Mouse (Mus musculus) limb, embryonic 10.5 days (tissue): ENCODE data around the gene Rrp36. TPM values are rescaled to one million over a fixed set of nuclear protein-coding genes. Genes with fewer than 3 reads are reported as not detected.

Source experiments
- DNase-seq: peaks from one replicate; pipeline ENCODE4 v3.0.0-alpha.2; 2017; ENCODE audit warnings: low spot score
- H3K27ac ChIP-seq: fragments of 300-500 bp; sonication (generic); 2 replicates; pipeline ENCODE4 v1.5.1; 2016; ENCODE audit warnings: mild to moderate bottlenecking
- H3K27me3 ChIP-seq: fragments of 300-500 bp; sonication (generic); 2 replicates; pipeline ENCODE4 v1.6.1; 2016; ENCODE audit warnings: low read depth, mild to moderate bottlenecking; ENCODE audit not compliant: poor library complexity, severe bottlenecking
- H3K36me3 ChIP-seq: fragments of 300-500 bp; sonication (generic); 2 replicates; pipeline ENCODE4 v1.6.1; 2016; ENCODE audit warnings: mild to moderate bottlenecking, moderate library complexity
- H3K4me1 ChIP-seq: fragments of 300-500 bp; sonication (generic); 2 replicates; pipeline ENCODE4 v1.6.1; 2016
- H3K4me3 ChIP-seq: fragments of 300-500 bp; sonication (generic); 2 replicates; pipeline ENCODE4 v1.5.1; 2016; ENCODE audit warnings: mild to moderate bottlenecking, moderate library complexity
- H3K9me3 ChIP-seq: fragments of 300-500 bp; sonication (generic); replicated peaks from 2 replicates; pipeline ENCODE4 v1.6.1; 2016; ENCODE audit warnings: mild to moderate bottlenecking
- WGBS: fragments of 180-500 bp; shearing (Covaris S2); methylation state at CpG from one replicate; pipeline ENCODE4 v1.1.7; 2016; 5-methylcytosine and 5-hydroxymethylcytosine counted together
- polyA plus RNA-seq: library from polyadenylated mRNA; unstranded; fragments of >200 nt; fragmentation: Nextera tagmentation; extraction: Ambion mirVana; gene quantifications from 2 replicates; pipeline ENCODE4 v1.2.1, GENCODE M21; 2016

The Rrp36 gene
- polyA plus RNA-seq, 1 experiment from 2014 or later = 70.8 TPM

DNA sequence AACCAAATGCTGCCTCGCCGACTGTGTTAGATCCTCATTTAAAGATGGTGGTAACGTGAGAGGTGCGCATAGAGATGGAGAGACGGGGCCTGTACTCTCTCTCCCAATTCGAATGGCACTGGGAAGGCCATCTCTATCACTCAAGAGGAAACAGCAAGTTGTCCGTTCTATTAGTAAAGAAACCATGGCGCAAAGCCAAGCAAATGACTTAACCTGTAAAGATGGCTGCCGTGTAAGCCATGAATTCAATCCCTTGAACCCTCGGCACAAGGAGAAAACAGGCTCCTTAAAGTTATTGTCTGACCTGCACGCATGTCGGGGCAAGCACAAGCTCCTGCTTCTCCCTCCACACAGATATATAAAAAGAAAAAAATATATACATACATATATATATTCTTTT is 56.4 kb downstream of the Rrp36 start:
- Histone ChIP-seq H3K27ac (peak overlapping the region; percentile 98), H3K9me3 (no peaks in the 10 kb centered on the region), H3K36me3 (0 out of 2 replicates have a peak, but pooled peaks cover 9% of the 10 kb centered on the region), H3K4me3 (peak overlapping the region; percentile 42), H3K4me1 (peaks cover 99% of the 10 kb centered on the region), H3K27me3 (no peaks in the 10 kb centered on the region)
- WGBS = 13% methylated on average over 12 of the region's 12 CpGs
- no peak for DNase-seq

Other genes with a start within 250 kb of the Rrp36 start
- 0.21 and 0.44 TPM in 2 replicates for gene Crip3, start 245.4 kb downstream of the Rrp36 start, polyA plus RNA-seq
- not detected in 2 replicates for gene Slc22a7, start 235.9 kb downstream of the Rrp36 start, polyA plus RNA-seq
- gene Ttbk1, start 186.7 kb downstream of the Rrp36 start, polyA plus RNA-seq = 0.09 and 0.34 TPM in 2 replicates
- 70.1 and 78.6 TPM in 2 replicates for gene Dnph1, start 177.6 kb downstream of the Rrp36 start, polyA plus RNA-seq
- gene Cul9, start 128.0 kb downstream of the Rrp36 start, polyA plus RNA-seq = 2.4 and 5.6 TPM in 2 replicates
- 8.3 and 9.0 TPM in 2 replicates for gene Srf, start 118.2 kb downstream of the Rrp36 start, polyA plus RNA-seq
- 102 and 142 TPM in 2 replicates for gene Ptk7, start 44.8 kb downstream of the Rrp36 start, polyA plus RNA-seq
- gene Klc4, start 28.3 kb downstream of the Rrp36 start, polyA plus RNA-seq = 23.6 and 28.8 TPM in 2 replicates
- 140 and 144 TPM in 2 replicates for gene Mrpl2, start 28.1 kb downstream of the Rrp36 start, polyA plus RNA-seq
- 40.3 and 48.0 TPM in 2 replicates for gene Cul7, start 24.0 kb downstream of the Rrp36 start, polyA plus RNA-seq
- 143 and 145 TPM in 2 replicates for gene Mea1, start 4.4 kb upstream of the Rrp36 start, polyA plus RNA-seq
- gene Klhdc3, start 6.6 kb upstream of the Rrp36 start, polyA plus RNA-seq = 143 and 150 TPM in 2 replicates
- 152 and 160 TPM in 2 replicates for gene Ppp2r5d, start 30.8 kb upstream of the Rrp36 start, polyA plus RNA-seq
- gene Pex6, start 37.1 kb upstream of the Rrp36 start, polyA plus RNA-seq = 24.6 and 26.9 TPM in 2 replicates
- 0.48 and 0.83 TPM in 2 replicates for gene Gnmt, start 54.8 kb upstream of the Rrp36 start, polyA plus RNA-seq
- 63.6 and 67.5 TPM in 2 replicates for gene Cnpy3, start 77.9 kb upstream of the Rrp36 start, polyA plus RNA-seq
- gene Ptcra, start 89.4 kb upstream of the Rrp36 start, polyA plus RNA-seq = 0.73 and 1.2 TPM in 2 replicates
- 34.2 and 35.4 TPM in 2 replicates for gene 2310039H08Rik, start 98.3 kb upstream of the Rrp36 start, polyA plus RNA-seq
- gene Rpl7l1, start 108.3 kb upstream of the Rrp36 start, polyA plus RNA-seq = 224 and 254 TPM in 2 replicates
- gene Bicral, start 184.1 kb upstream of the Rrp36 start, polyA plus RNA-seq = 3.6 and 4.3 TPM in 2 replicates
- gene Tbcc, start 216.3 kb upstream of the Rrp36 start, polyA plus RNA-seq = 62.1 and 66.3 TPM in 2 replicates
- gene Prph2, start 236.1 kb upstream of the Rrp36 start, polyA plus RNA-seq = not detected in 2 replicates